16 mouse cellular contexts compared by ENCODE assay signal in genomic region chr2:152679701-152680355, GRCm38 (mm10). TPM values are rescaled to one million over a fixed set of nuclear protein-coding genes. Genes with fewer than 3 reads are reported as not detected.
DNase-seq lines count a peak whose midpoint lies in the region; ATAC-seq and TF ChIP-seq lines count a peak whose summit lies in the region.
"Had no signal": no experiment of that assay in that cellular context is flagged by ENCODE, and none has a peak within 500 bp of the region (broad histone marks: within the 10 kb centered on the region; RNA-seq: fewer than 3 reads in every experiment).

No protein-coding gene starts in this region.

- ATAC-seq in hindbrain, embryonic 13.5 days (ENCODE audit: low FRiP score), result peak; percentile 74
- peak; percentile 73 for ATAC-seq in hindbrain, postnatal 0 days
- ATAC-seq: intestine, embryonic 15.5 days had no signal

- H3K4me2 ChIP-seq in hindbrain, embryonic 13.5 days, result no peak overlapping the region
- no peak overlapping the region for H3K4me2 ChIP-seq in hindbrain, postnatal 0 days (ENCODE audit: low read depth, low read length)
- H3K4me2 ChIP-seq: intestine, embryonic 15.5 days; liver, embryonic 13.5 days; neural tube, embryonic 12.5 days had no signal

- H3K36me3 ChIP-seq in hindbrain, embryonic 13.5 days, result peaks cover 97% of the 10 kb centered on the region
- H3K36me3 ChIP-seq in hindbrain, embryonic 10.5 days, result peaks cover 100% of the 10 kb centered on the region
- H3K36me3 ChIP-seq in hindbrain, postnatal 0 days (ENCODE audit: insufficient read depth, low read length), result peaks cover 66% of the 10 kb centered on the region

- peaks cover 27% of the 10 kb centered on the region for H3K4me1 ChIP-seq in hindbrain, embryonic 13.5 days (replicated peaks)
- no peaks in the 10 kb centered on the region for H3K4me1 ChIP-seq in hindbrain, embryonic 10.5 days (replicated peaks)
- H3K4me1 ChIP-seq in hindbrain, postnatal 0 days (ENCODE audit: insufficient read depth, low read length), result no peaks in the 10 kb centered on the region
- H3K4me1 ChIP-seq: intestine, embryonic 15.5 days; neural tube, embryonic 12.5 days had no signal

- H3K4me3 ChIP-seq in hindbrain, embryonic 13.5 days, result no peak overlapping the region
- H3K4me3 ChIP-seq in hindbrain, embryonic 10.5 days, result no peak overlapping the region
- no peak overlapping the region for H3K4me3 ChIP-seq in hindbrain, postnatal 0 days (ENCODE audit: low read length)
- no peak overlapping the region for H3K4me3 ChIP-seq in left cerebral cortex, adult 2 months
- H3K4me3 ChIP-seq: intestine, embryonic 15.5 days; liver, embryonic 13.5 days; neural tube, embryonic 12.5 days had no signal

- H3K27ac ChIP-seq in hindbrain, embryonic 13.5 days, result peak overlapping the region; percentile 53
- no peak overlapping the region for H3K27ac ChIP-seq in hindbrain, embryonic 10.5 days
- peak overlapping the region; percentile 54; the same call in 1 of the 2 replicates for H3K27ac ChIP-seq in hindbrain, postnatal 0 days
- no peak overlapping the region for H3K27ac ChIP-seq in left cerebral cortex, adult 2 months
- H3K27ac ChIP-seq: intestine, embryonic 15.5 days; liver, embryonic 13.5 days; neural tube, embryonic 12.5 days had no signal

- intact Hi-C loops in left cerebral cortex, adult 2 months (cut with DNase I), result loop anchor here (5.0 kb wide), 1 partner anchor 63 kb away; no protein-coding TSS in a partner anchor

- no peak for TF ChIP-seq CTCF in hindbrain, postnatal 0 days (IDR thresholded peaks at IDR 0.05; ENCODE audit: low read depth)
- no peak for TF ChIP-seq CTCF in left cerebral cortex, adult 2 months (IDR thresholded peaks at IDR 0.05)

- no peaks in the 10 kb centered on the region for H3K27me3 ChIP-seq in hindbrain, embryonic 13.5 days
- no peaks in the 10 kb centered on the region for H3K27me3 ChIP-seq in hindbrain, embryonic 10.5 days (ENCODE audit: insufficient read depth, poor library complexity, severe bottlenecking)
- no peaks in the 10 kb centered on the region for H3K27me3 ChIP-seq in hindbrain, postnatal 0 days (ENCODE audit: insufficient read depth, low read length)
- H3K27me3 ChIP-seq: intestine, embryonic 15.5 days; liver, embryonic 13.5 days; neural tube, embryonic 12.5 days had no signal

- no peaks in the 10 kb centered on the region for H3K9me3 ChIP-seq in hindbrain, embryonic 13.5 days
- H3K9me3 ChIP-seq in hindbrain, embryonic 10.5 days, result no peaks in the 10 kb centered on the region
- H3K9me3 ChIP-seq in hindbrain, postnatal 0 days (ENCODE audit: low read length), result no peaks in the 10 kb centered on the region
- H3K9me3 ChIP-seq: G1E; intestine, embryonic 15.5 days; liver, embryonic 13.5 days; neural tube, embryonic 12.5 days had no signal

- peak; percentile 28 for DNase-seq in cerebellum, adult 9-11 months
- no peak for DNase-seq in cerebellum, adult 11-12 months
- no peak for DNase-seq in hindbrain, embryonic 10.5 days (ENCODE audit: low spot score)
- DNase-seq in hindbrain, postnatal 0 days (ENCODE audit: low spot score), result peak; percentile 62
- peak; percentile 73 to 83 for DNase-seq in kidney, postnatal 36 days
- DNase-seq in ovary, postnatal 14 days (ENCODE audit: low spot score), result no peak
- DNase-seq in left cerebral cortex, adult 2 months (ENCODE audit: extremely low spot score in 1 of 2, low spot score in 2 of 2), result no peak
- DNase-seq: liver, embryonic 13.5 days; right cerebral cortex, postnatal 25 days had no signal

- 0 out of 2 replicates have a peak overlapping the region, but pooled peaks have one; percentile 1 for H3K9ac ChIP-seq in hindbrain, embryonic 13.5 days
- H3K9ac ChIP-seq in hindbrain, postnatal 0 days (replicated peaks; ENCODE audit: low read length), result no peak overlapping the region; the same call in 1 of the 2 replicates
- H3K9ac ChIP-seq: intestine, embryonic 15.5 days; liver, embryonic 13.5 days; neural tube, embryonic 12.5 days had no signal

- 74% methylated on average over 8 of the region's 8 CpGs for WGBS in hindbrain, embryonic 13.5 days
- 87% methylated on average over 8 of the region's 8 CpGs for WGBS in hindbrain, embryonic 10.5 days
- 53% methylated on average over 8 of the region's 8 CpGs for WGBS in hindbrain, postnatal 0 days

RNA-seq across cellular contexts. Expression of gene Mcts2, which starts 7.0 kb away (rescaled TPM):
- 39.4 and 47.2 TPM in 2 replicates for polyA plus RNA-seq in hindbrain, embryonic 13.5 days (2015; fragmentation: Nextera tagmentation; extraction: Ambion mirVana)
- 41.1 and 48.7 TPM in 2 replicates for polyA plus RNA-seq in hindbrain, embryonic 10.5 days (2016; fragmentation: Nextera tagmentation; extraction: Ambion mirVana)
- 9.0 and 14.0 TPM in 2 replicates for total RNA-seq in hindbrain, postnatal 0 days (2014; rRNA removed)
- 29.4 and 31.2 TPM in 2 replicates for polyA plus RNA-seq in hindbrain, postnatal 0 days (2015; fragmentation: Nextera tagmentation; extraction: Ambion mirVana)
- 10 to 100 TPM; 17.6 to 19.8 TPM for total RNA-seq in left cerebral cortex, adult 2 months (2021)

RNA-seq across cellular contexts. Expression of gene H13, which starts 10.6 kb away (rescaled TPM):
- 168 and 169 TPM in 2 replicates for polyA plus RNA-seq in hindbrain, embryonic 13.5 days (2015; fragmentation: Nextera tagmentation; extraction: Ambion mirVana)
- polyA plus RNA-seq in hindbrain, embryonic 10.5 days (2016; fragmentation: Nextera tagmentation; extraction: Ambion mirVana), result 103 and 134 TPM in 2 replicates
- total RNA-seq in hindbrain, postnatal 0 days (2014; rRNA removed), result 182 and 196 TPM in 2 replicates
- polyA plus RNA-seq in hindbrain, postnatal 0 days (2015; fragmentation: Nextera tagmentation; extraction: Ambion mirVana), result 162 and 163 TPM in 2 replicates
- total RNA-seq in left cerebral cortex, adult 2 months (2021), result 10 to 100 TPM; 77.2 to 82.2 TPM

RNA-seq across cellular contexts. Expression of gene Rem1, which starts 53.1 kb away (rescaled TPM):
- 0.30 and 0.57 TPM in 2 replicates for polyA plus RNA-seq in hindbrain, embryonic 13.5 days (2015; fragmentation: Nextera tagmentation; extraction: Ambion mirVana)
- 0.35 and 0.37 TPM in 2 replicates for polyA plus RNA-seq in hindbrain, embryonic 10.5 days (2016; fragmentation: Nextera tagmentation; extraction: Ambion mirVana)
- 1.0 and 1.1 TPM in 2 replicates for total RNA-seq in hindbrain, postnatal 0 days (2014; rRNA removed)
- polyA plus RNA-seq in hindbrain, postnatal 0 days (2015; fragmentation: Nextera tagmentation; extraction: Ambion mirVana), result 0.57 and 0.65 TPM in 2 replicates
- total RNA-seq in left cerebral cortex, adult 2 months (2021), result under 1 TPM; 0.65 to 0.68 TPM
- total RNA-seq: G1E had no signal
- polyA plus RNA-seq: G1E had no signal

RNA-seq across cellular contexts. Expression of gene Id1, which starts 56.2 kb away (rescaled TPM):
- 68.7 and 87.0 TPM in 2 replicates for polyA plus RNA-seq in hindbrain, embryonic 13.5 days (2015; fragmentation: Nextera tagmentation; extraction: Ambion mirVana)
- 168 and 176 TPM in 2 replicates for polyA plus RNA-seq in hindbrain, embryonic 10.5 days (2016; fragmentation: Nextera tagmentation; extraction: Ambion mirVana)
- total RNA-seq in hindbrain, postnatal 0 days (2014; rRNA removed), result 142 and 198 TPM in 2 replicates
- polyA plus RNA-seq in hindbrain, postnatal 0 days (2015; fragmentation: Nextera tagmentation; extraction: Ambion mirVana), result 99.3 and 104 TPM in 2 replicates
- total RNA-seq in left cerebral cortex, adult 2 months (2021), result 10 to 100 TPM; 22.4 to 24.2 TPM

RNA-seq across cellular contexts. Expression of gene Defb25, which starts 57.0 kb away (rescaled TPM):
- polyA plus RNA-seq in hindbrain, embryonic 13.5 days (2015; fragmentation: Nextera tagmentation; extraction: Ambion mirVana), result not detected in 2 replicates
- not detected in 2 replicates for polyA plus RNA-seq in hindbrain, embryonic 10.5 days (2016; fragmentation: Nextera tagmentation; extraction: Ambion mirVana)
- not detected in 2 replicates for total RNA-seq in hindbrain, postnatal 0 days (2014; rRNA removed)
- polyA plus RNA-seq in hindbrain, postnatal 0 days (2015; fragmentation: Nextera tagmentation; extraction: Ambion mirVana), result not detected in 2 replicates
- not detected for total RNA-seq in left cerebral cortex, adult 2 months (2021)
- total RNA-seq: G1E; granulocyte monocyte progenitor cell, adult 5-6 weeks; left cerebral cortex, postnatal 10 days had no signal
- polyA plus RNA-seq: embryonic facial prominence, embryonic 11.5 days; G1E; liver, embryonic 13.5 days; neural tube, embryonic 12.5 days had no signal

Comparison
In these comparisons a context has a peak if more than half of its experiments do, and no peak if none do; other contexts are left out.
1. DNase-seq: peak in cerebellum, adult 9-11 months (single experiment), hindbrain, postnatal 0 days (single experiment) and kidney, postnatal 36 days (2 of 2); none in cerebellum, adult 11-12 months (single experiment), hindbrain, embryonic 10.5 days (single experiment), ovary, postnatal 14 days (single experiment) and left cerebral cortex, adult 2 months (0 of 2).
2. H3K27ac ChIP-seq: peak in hindbrain, embryonic 13.5 days (single experiment) and hindbrain, postnatal 0 days (single experiment); none in hindbrain, embryonic 10.5 days (single experiment) and left cerebral cortex, adult 2 months (single experiment).